ENCODE assay signal across 9 mouse cellular contexts in genomic region chr14:7997255-7997696, GRCm38 (mm10). TPM values are rescaled to one million over a fixed set of nuclear protein-coding genes. Genes with fewer than 3 reads are reported as not detected.
DNase-seq lines count a peak whose midpoint lies in the region; ATAC-seq lines count a peak whose summit lies in the region.
"Had no signal": no experiment of that assay in that cellular context is flagged by ENCODE, and none has a peak within 500 bp of the region (broad histone marks: within the 10 kb centered on the region; RNA-seq: fewer than 3 reads in every experiment).

No protein-coding gene starts in this region.

- no peak overlapping the region for H3K9ac ChIP-seq in heart, embryonic 14.5 days (ENCODE audit: low read length)
- no peak overlapping the region for H3K9ac ChIP-seq in liver, embryonic 11.5 days (ENCODE audit: low read depth, low read length)

- 3% methylated on average over 15 of the region's 15 CpGs for WGBS in heart, embryonic 14.5 days
- WGBS in liver, embryonic 11.5 days, result 2% methylated on average over 15 of the region's 15 CpGs

- H3K27ac ChIP-seq in brown adipose tissue, adult 24 weeks (replicated peaks; ENCODE audit: low read depth, low read length), result no peak overlapping the region
- no peak overlapping the region for H3K27ac ChIP-seq in heart, embryonic 14.5 days (replicated peaks in 1 of 2; ENCODE audit: control insufficient read depth in 1 of 2, insufficient read depth in 1 of 2, low read depth in 2 of 2, low read length in 2 of 2)
- no peak overlapping the region for H3K27ac ChIP-seq in liver, embryonic 11.5 days (ENCODE audit: low read depth, low read length)

- H3K9me3 ChIP-seq in heart, embryonic 14.5 days (ENCODE audit: control insufficient read depth, low read length), result no peaks in the 10 kb centered on the region
- H3K9me3 ChIP-seq in liver, embryonic 11.5 days (ENCODE audit: control insufficient read depth, low read length), result no peaks in the 10 kb centered on the region

- peak; percentile 90 for ATAC-seq in CD4-positive, CD25-positive, alpha-beta regulatory T cell, adult 4 months
- peak; percentile 56 for ATAC-seq in heart, embryonic 14.5 days (ENCODE audit: insufficient number of reproducible peaks, insufficient read depth, low FRiP score, low read depth)
- ATAC-seq in liver, embryonic 11.5 days (replicated peaks; ENCODE audit: low FRiP score), result peak; percentile 48

- peak overlapping the region; percentile 45 for H3K4me3 ChIP-seq in brown adipose tissue, adult 24 weeks (ENCODE audit: insufficient read depth, low read depth, low read length)
- peak overlapping the region; percentile 5 to 22; a peak in 3 of 4 replicates for H3K4me3 ChIP-seq in heart, embryonic 14.5 days (ENCODE audit: control insufficient read depth in 1 of 2, insufficient read depth in 1 of 2, low read depth in 1 of 2, low read length in 2 of 2)
- H3K4me3 ChIP-seq in liver, embryonic 11.5 days (ENCODE audit: low read depth, low read length), result no peak overlapping the region

- no peaks in the 10 kb centered on the region for H3K4me1 ChIP-seq in brown adipose tissue, adult 24 weeks (ENCODE audit: control insufficient read depth, insufficient read depth, insufficient read length, low read length)
- peaks cover 4 to 8% of the 10 kb centered on the region in 2 experiments; a peak in 2 of 4 replicates for H3K4me1 ChIP-seq in heart, embryonic 14.5 days (ENCODE audit: control insufficient read depth in 2 of 2, insufficient read depth in 2 of 2, low read length in 2 of 2)
- H3K4me1 ChIP-seq in liver, embryonic 11.5 days (replicated peaks; ENCODE audit: control insufficient read depth, insufficient read depth, low read length), result no peaks in the 10 kb centered on the region

- DNase-seq in fibroblast of lung, adult 2 months (ENCODE audit: low read depth), result peak; percentile 71
- DNase-seq in kidney, postnatal 10 days, result peak; percentile 94
- DNase-seq in liver, embryonic 11.5 days (ENCODE audit: low spot score), result peak; percentile 83
- DNase-seq in naive thymus-derived CD4-positive, alpha-beta T cell, adult 2 months (ENCODE audit: low read depth), result peak; percentile 96
- peak; percentile 95 for DNase-seq in splenic B cell, adult 2 months (ENCODE audit: low read depth, low spot score)

- H3K27me3 ChIP-seq in heart, embryonic 14.5 days (ENCODE audit: control insufficient read depth, insufficient read depth, low read length), result peaks cover 26% of the 10 kb centered on the region
- H3K27me3 ChIP-seq in liver, embryonic 11.5 days (replicated peaks; ENCODE audit: control insufficient read depth, insufficient read depth, low read length), result peaks cover 18% of the 10 kb centered on the region
- no peaks in the 10 kb centered on the region for H3K27me3 ChIP-seq in splenic B cell, adult 2 months (ENCODE audit: control insufficient read depth, insufficient read depth, low read length, poor library complexity, severe bottlenecking)

- peak overlapping the region; percentile 51 for H3K4me2 ChIP-seq in heart, embryonic 14.5 days (ENCODE audit: low read length)
- peak overlapping the region; percentile 56 for H3K4me2 ChIP-seq in liver, embryonic 11.5 days

- no peaks in the 10 kb centered on the region for H3K36me3 ChIP-seq in heart, embryonic 14.5 days (ENCODE audit: control insufficient read depth, insufficient read depth, low read length)
- H3K36me3 ChIP-seq in liver, embryonic 11.5 days (ENCODE audit: control insufficient read depth, insufficient read depth, low read length), result no peaks in the 10 kb centered on the region
- no peaks in the 10 kb centered on the region for H3K36me3 ChIP-seq in splenic B cell, adult 2 months (ENCODE audit: control insufficient read depth, insufficient read depth, low read length, poor library complexity, severe bottlenecking)

RNA-seq across cellular contexts. Expression of gene Dnase1l3, which starts 2.9 kb away (rescaled TPM):
- polyA plus RNA-seq in CD4-positive, CD25-positive, alpha-beta regulatory T cell, adult 4 months (2017; shearing (Covaris generic)), result 1 to 10 TPM; 4.6 to 8.5 TPM
- not detected in 2 replicates for polyA plus RNA-seq in brown adipose tissue, adult 24 weeks (2012; ENCODE audit: insufficient read depth, insufficient read length, missing spikeins)
- polyA plus RNA-seq in heart, embryonic 14.5 days (2014; fragmentation: Nextera tagmentation; extraction: Ambion mirVana), result 0.08 and 0.13 TPM in 2 replicates
- 0.73 and 0.79 TPM in 2 replicates for polyA plus RNA-seq in liver, embryonic 11.5 days (2014; fragmentation: Nextera tagmentation; extraction: Ambion mirVana)

RNA-seq across cellular contexts. Expression of gene Abhd6, which starts 5.4 kb away (rescaled TPM):
- 10 to 100 TPM; 31.1 to 32.8 TPM for polyA plus RNA-seq in CD4-positive, CD25-positive, alpha-beta regulatory T cell, adult 4 months (2017; shearing (Covaris generic))
- polyA plus RNA-seq in brown adipose tissue, adult 24 weeks (2012; ENCODE audit: insufficient read depth, insufficient read length, missing spikeins), result 40.4 and 42.1 TPM in 2 replicates
- polyA plus RNA-seq in heart, embryonic 14.5 days (2014; fragmentation: Nextera tagmentation; extraction: Ambion mirVana), result 11.3 and 11.8 TPM in 2 replicates
- 11.9 and 15.0 TPM in 2 replicates for polyA plus RNA-seq in liver, embryonic 11.5 days (2014; fragmentation: Nextera tagmentation; extraction: Ambion mirVana)

RNA-seq across cellular contexts. Expression of gene Gm45521, which starts 40.2 kb away (rescaled TPM):
- polyA plus RNA-seq in CD4-positive, CD25-positive, alpha-beta regulatory T cell, adult 4 months (2017; shearing (Covaris generic)), result not detected
- polyA plus RNA-seq in brown adipose tissue, adult 24 weeks (2012; ENCODE audit: insufficient read depth, insufficient read length, missing spikeins), result not detected in 2 replicates
- not detected in 2 replicates for polyA plus RNA-seq in heart, embryonic 14.5 days (2014; fragmentation: Nextera tagmentation; extraction: Ambion mirVana)
- not detected in 2 replicates for polyA plus RNA-seq in liver, embryonic 11.5 days (2014; fragmentation: Nextera tagmentation; extraction: Ambion mirVana)
- polyA plus RNA-seq: gonadal fat pad, adult 2 months had no signal
